Mouse (Mus musculus): ENCODE results near the gene Gm2042.
"Not testable (repeated sequence)": the region's sequence is repeated elsewhere in the genome, so short reads cannot be mapped to it uniquely, and the experiment has no call there.

The Gm2042 gene

GRCm38 (mm10) chr12:87953780-87954179 is at the start of gene Gm2042:
Gene Gm2042 (plus strand): TSS chr12:87954080.
- DNase-seq (ENCODE audit: extremely low read depth, low read depth, low spot score): not testable (repeated sequence)

- not testable (repeated sequence) for DNase-seq (ENCODE audit: extremely low read depth, low read depth, low spot score)
Observed at GRCm38 (mm10) chr12:87919721-87920120, 34.2 kb upstream of the Gm2042 start, which contains the start of gene Gm2035. Gene Gm2035 (minus strand): TSS chr12:87919857.

- not testable (repeated sequence) for DNase-seq (ENCODE audit: extremely low read depth, low read depth, low spot score)
Observed at GRCm38 (mm10) chr12:87984000-87984399, 30.1 kb downstream of the Gm2042 start.

GRCm38 (mm10) chr12:88004118-88004517 is 50.2 kb downstream of the Gm2042 start:
- not testable (repeated sequence) for DNase-seq (ENCODE audit: extremely low read depth, low read depth, low spot score)
